Mouse (Mus musculus) brain, embryonic 14.5 days (tissue): ENCODE measurements around the gene Pde3b. TPM values are rescaled to one million over a fixed set of nuclear protein-coding genes. Genes with fewer than 3 reads are reported as not detected.

Experiments
- DNase-seq: peaks from one replicate; pipeline ENCODE4 v3.0.0-alpha.2; 2011; ENCODE audit warnings: low read depth
- CTCF ChIP-seq: fragments of 200-500 bp; IDR thresholded peaks from 2 replicates; pipeline ENCODE4 v1.5.1; 2012; ENCODE audit warnings: inconsistent platforms, mild to moderate bottlenecking, moderate library complexity, borderline replicate concordance; ENCODE audit not compliant: insufficient read depth, insufficient read length; ENCODE audit errors: extremely low read depth
- POLR2A ChIP-seq: fragments of 200-500 bp; IDR thresholded peaks from 2 replicates; pipeline ENCODE4 v1.6.1; 2012; ENCODE audit warnings: mild to moderate bottlenecking, inconsistent platforms, borderline replicate concordance; ENCODE audit not compliant: poor library complexity, insufficient read depth, insufficient read length, severe bottlenecking; ENCODE audit errors: extremely low read depth
- polyA plus RNA-seq: library from polyadenylated mRNA; depleted of rRNA; stranded (reverse); fragments of >200 nt; gene quantifications from 2 replicates; pipeline ENCODE4 v1.2.3, GENCODE M21; 2012

Gene Pde3b
- polyA plus RNA-seq, 1 experiment, result 10.5 TPM

- TF ChIP-seq CTCF (no peak), POLR2A (no peak)
- no peak for DNase-seq
Measured at GRCm38 (mm10) chr7:114453300-114453990, 38.4 kb downstream of the Pde3b start.

GRCm38 (mm10) chr7:114454858-114455257 lies 39.8 kb downstream of the Pde3b start:
- no peak for DNase-seq
- TF ChIP-seq POLR2A, result no peak
- TF ChIP-seq CTCF, result no peak

- peak; percentile 7 for DNase-seq
- TF ChIP-seq CTCF, result no peak
- no peak for TF ChIP-seq POLR2A
Measured at GRCm38 (mm10) chr7:114456904-114457303, 41.8 kb downstream of the Pde3b start.

- no peak for DNase-seq
- no peak for TF ChIP-seq POLR2A
- TF ChIP-seq CTCF, result no peak
Measured at GRCm38 (mm10) chr7:114459909-114460308, 44.8 kb downstream of the Pde3b start.

- no peak for TF ChIP-seq CTCF
- TF ChIP-seq POLR2A, result no peak
- no peak for DNase-seq
Measured at GRCm38 (mm10) chr7:114461727-114462126, 46.6 kb downstream of the Pde3b start.

GRCm38 (mm10) chr7:114466358-114466757 lies 51.3 kb downstream of the Pde3b start:
- TF ChIP-seq POLR2A, result no peak
- no peak for TF ChIP-seq CTCF
- DNase-seq, result no peak

GRCm38 (mm10) chr7:114472471-114472870 lies 57.4 kb downstream of the Pde3b start:
- no peak for DNase-seq
- no peak for TF ChIP-seq POLR2A
- TF ChIP-seq CTCF, result no peak

- DNase-seq, result no peak
- TF ChIP-seq POLR2A (no peak), CTCF (no peak)
Measured at GRCm38 (mm10) chr7:114474889-114475288, 59.8 kb downstream of the Pde3b start.

GRCm38 (mm10) chr7:114477884-114478283 lies 62.8 kb downstream of the Pde3b start:
- TF ChIP-seq POLR2A (no peak), CTCF (no peak)
- no peak for DNase-seq

GRCm38 (mm10) chr7:114478901-114479300 lies 63.8 kb downstream of the Pde3b start:
- no peak for DNase-seq
- TF ChIP-seq POLR2A (no peak), CTCF (no peak)

- TF ChIP-seq POLR2A (no peak), CTCF (no peak)
Measured at GRCm38 (mm10) chr7:114479779-114480178, 64.7 kb downstream of the Pde3b start.

More at GRCm38 (mm10) chr7:114479779-114480178, 64.7 kb downstream of the Pde3b start:
- no peak for DNase-seq
